Mouse (Mus musculus) intestine, embryonic 15.5 days (tissue): ENCODE data around the gene Spin1. TPM values are rescaled to one million over a fixed set of nuclear protein-coding genes. Genes with fewer than 3 reads are reported as not detected.
A peak's percentile ranks its signal among the peaks of the same experiment; 100 is the strongest.
"Not testable (repeated sequence)": the region's sequence is repeated elsewhere in the genome, so short reads cannot be mapped to it uniquely, and the experiment has no call there.

Experiments used
- ATAC-seq: fragments of 200-750 bp; cut with Nextera tagmentation; 2 replicates; pipeline ENCODE4 v1.8.0; 2017; ENCODE audit warnings: moderate TSS enrichment, moderate library complexity
- H3K27ac ChIP-seq: fragments of 300-500 bp; sonication (generic); 2 replicates; pipeline ENCODE4 v1.5.1; 2015; ENCODE audit warnings: mild to moderate bottlenecking, inconsistent platforms
- H3K27me3 ChIP-seq: fragments of 300-500 bp; sonication (generic); replicated peaks from 2 replicates; pipeline ENCODE4 v1.6.1; 2015; ENCODE audit warnings: inconsistent platforms
- H3K36me3 ChIP-seq: fragments of 300-500 bp; sonication (generic); 2 replicates; pipeline ENCODE4 v1.6.1; 2015; ENCODE audit warnings: inconsistent platforms
- H3K4me1 ChIP-seq: fragments of 300-500 bp; sonication (generic); replicated peaks from 2 replicates; pipeline ENCODE4 v1.6.1; 2015; ENCODE audit warnings: inconsistent platforms
- H3K4me2 ChIP-seq: fragments of 300-500 bp; sonication (generic); replicated peaks from 2 replicates; pipeline ENCODE4 v1.6.1; 2015; ENCODE audit warnings: mild to moderate bottlenecking, inconsistent platforms
- H3K4me3 ChIP-seq: fragments of 300-500 bp; sonication (generic); replicated peaks from 2 replicates; pipeline ENCODE4 v1.5.1; 2015; ENCODE audit warnings: inconsistent platforms
- H3K9ac ChIP-seq: fragments of 300-500 bp; sonication (generic); 2 replicates; pipeline ENCODE4 v1.6.1; 2015; ENCODE audit warnings: inconsistent platforms
- H3K9me3 ChIP-seq: fragments of 300-500 bp; sonication (generic); 2 replicates; pipeline ENCODE4 v1.6.1; 2016; ENCODE audit warnings: inconsistent platforms
- WGBS: fragments of 180-500 bp; shearing (Covaris S2); methylation state at CpG from one replicate; pipeline ENCODE4 v1.1.7; 2015; 5-methylcytosine and 5-hydroxymethylcytosine counted together
- polyA plus RNA-seq: library from polyadenylated mRNA; unstranded; fragments of >200 nt; fragmentation: Nextera tagmentation; extraction: Ambion mirVana; gene quantifications from 2 replicates; pipeline ENCODE4 v1.2.1, GENCODE M21; 2015

Gene Spin1
- polyA plus RNA-seq, 1 experiment from 2014 or later = 68.3 TPM

- peak overlapping the region; percentile 65 for H3K9ac ChIP-seq
- peak overlapping the region; percentile 83 for H3K27ac ChIP-seq
- peak overlapping the region; percentile 84 for H3K4me3 ChIP-seq
- H3K4me1 ChIP-seq = peaks cover 6% of the 10 kb centered on the region; the same call in 1 of the 2 replicates
- peak overlapping the region; percentile 84 for H3K4me2 ChIP-seq
- peak; percentile 24 for ATAC-seq
- 0 out of 2 replicates have a peak, but pooled peaks cover 2% of the 10 kb centered on the region for H3K36me3 ChIP-seq
- H3K27me3 ChIP-seq = no peaks in the 10 kb centered on the region
- H3K9me3 ChIP-seq = no peaks in the 10 kb centered on the region
- WGBS = 4% methylated on average over 26 of the region's 26 CpGs
Measured at GRCm38 (mm10) chr13:51099560-51100232, 984 bp upstream of the Spin1 start.

GRCm38 (mm10) chr13:51101016-51101776, 516 bp downstream of the Spin1 start:
- 0 out of 2 replicates have a peak, but pooled peaks cover 2% of the 10 kb centered on the region for H3K36me3 ChIP-seq
- H3K4me3 ChIP-seq = peak overlapping the region; percentile 84
- peak; percentile 82 for ATAC-seq
- peak overlapping the region; percentile 47 for H3K4me2 ChIP-seq
- H3K9me3 ChIP-seq = no peaks in the 10 kb centered on the region
- peaks cover 6% of the 10 kb centered on the region; the same call in 1 of the 2 replicates for H3K4me1 ChIP-seq
- H3K27me3 ChIP-seq = no peaks in the 10 kb centered on the region
- peak overlapping the region; percentile 88 for H3K9ac ChIP-seq
- WGBS = under 1% methylated on average over 65 of the region's 89 CpGs
- H3K27ac ChIP-seq = peak overlapping the region; percentile 96

GRCm38 (mm10) chr13:51101777-51102132, 1.1 kb downstream of the Spin1 start:
- Histone ChIP-seq H3K9me3 (no peaks in the 10 kb centered on the region; the same call in 1 of the 2 replicates), H3K4me3 (peak overlapping the region; percentile 84), H3K9ac (peak overlapping the region; percentile 88), H3K4me1 (peaks cover 6% of the 10 kb centered on the region; the same call in 1 of the 2 replicates), H3K36me3 (0 out of 2 replicates have a peak, but pooled peaks cover 2% of the 10 kb centered on the region), H3K4me2 (peak overlapping the region; percentile 47), H3K27me3 (no peaks in the 10 kb centered on the region), H3K27ac (peak overlapping the region; percentile 96)
- WGBS = 14% methylated on average over 11 of the region's 11 CpGs
- ATAC-seq = no peak

- Histone ChIP-seq H3K27ac (peak overlapping the region; percentile 1; the same call in 1 of the 2 replicates), H3K9me3 (no peaks in the 10 kb centered on the region; the same call in 1 of the 2 replicates), H3K4me2 (peak overlapping the region; percentile 47), H3K9ac (no peak overlapping the region; the same call in 1 of the 2 replicates), H3K27me3 (no peaks in the 10 kb centered on the region), H3K4me3 (peak overlapping the region; percentile 12; the same call in 1 of the 2 replicates), H3K4me1 (peaks cover 6% of the 10 kb centered on the region; the same call in 1 of the 2 replicates), H3K36me3 (0 out of 2 replicates have a peak, but pooled peaks cover 2% of the 10 kb centered on the region)
- no peak for ATAC-seq
- WGBS = 75% methylated on average over 9 of the region's 9 CpGs
Measured at GRCm38 (mm10) chr13:51103111-51103725, 2.5 kb downstream of the Spin1 start.

GRCm38 (mm10) chr13:51103861-51104650, 3.4 kb downstream of the Spin1 start:
- no peak overlapping the region for H3K4me3 ChIP-seq
- H3K9ac ChIP-seq = no peak overlapping the region
- no peak overlapping the region for H3K27ac ChIP-seq
- WGBS = 95% methylated on average over 9 of the region's 9 CpGs
- H3K36me3 ChIP-seq = 0 out of 2 replicates have a peak, but pooled peaks cover 2% of the 10 kb centered on the region
- no peaks in the 10 kb centered on the region; the same call in 1 of the 2 replicates for H3K9me3 ChIP-seq
- ATAC-seq = no peak
- peaks cover 6% of the 10 kb centered on the region; the same call in 1 of the 2 replicates for H3K4me1 ChIP-seq
- H3K27me3 ChIP-seq = no peaks in the 10 kb centered on the region
- no peak overlapping the region for H3K4me2 ChIP-seq

GRCm38 (mm10) chr13:51105861-51106655, 5.4 kb downstream of the Spin1 start:
- ATAC-seq = no peak
- Histone ChIP-seq H3K36me3 (peaks cover 14% of the 10 kb centered on the region), H3K27ac (no peak overlapping the region), H3K9me3 (no peaks in the 10 kb centered on the region; the same call in 1 of the 2 replicates), H3K4me3 (no peak overlapping the region), H3K4me1 (peaks cover 6% of the 10 kb centered on the region; the same call in 1 of the 2 replicates), H3K27me3 (no peaks in the 10 kb centered on the region), H3K9ac (no peak overlapping the region), H3K4me2 (no peak overlapping the region)
- 96% methylated on average over 3 of the region's 3 CpGs for WGBS

- 85% methylated on average over 4 of the region's 4 CpGs for WGBS
- Histone ChIP-seq H3K4me2 (no peak overlapping the region), H3K9ac (no peak overlapping the region), H3K36me3 (peaks cover 15% of the 10 kb centered on the region), H3K9me3 (no peaks in the 10 kb centered on the region; the same call in 1 of the 2 replicates), H3K27me3 (no peaks in the 10 kb centered on the region), H3K4me1 (peaks cover 6% of the 10 kb centered on the region; the same call in 1 of the 2 replicates), H3K4me3 (no peak overlapping the region), H3K27ac (no peak overlapping the region)
- no peak for ATAC-seq
Measured at GRCm38 (mm10) chr13:51106816-51107215, 6.1 kb downstream of the Spin1 start.

GRCm38 (mm10) chr13:51109517-51109916, 8.8 kb downstream of the Spin1 start:
- ATAC-seq = no peak
- Histone ChIP-seq H3K4me3 (no peak overlapping the region), H3K9me3 (no peaks in the 10 kb centered on the region; the same call in 1 of the 2 replicates), H3K9ac (no peak overlapping the region), H3K36me3 (peaks cover 21% of the 10 kb centered on the region), H3K4me1 (no peaks in the 10 kb centered on the region), H3K27me3 (no peaks in the 10 kb centered on the region), H3K4me2 (no peak overlapping the region), H3K27ac (no peak overlapping the region)
- 85% methylated on average over 2 of the region's 2 CpGs for WGBS

GRCm38 (mm10) chr13:51114398-51114797, 13.7 kb downstream of the Spin1 start:
- peaks cover 21% of the 10 kb centered on the region for H3K36me3 ChIP-seq
- not testable (repeated sequence) for H3K27me3 ChIP-seq, H3K9me3 ChIP-seq, H3K4me2 ChIP-seq, ATAC-seq, H3K27ac ChIP-seq, H3K9ac ChIP-seq, H3K4me1 ChIP-seq, H3K4me3 ChIP-seq
- WGBS = 48% methylated on average over 4 of the region's 4 CpGs

- 0 out of 2 replicates have a peak, but pooled peaks cover 13% of the 10 kb centered on the region for H3K4me1 ChIP-seq
- H3K4me2 ChIP-seq = no peak overlapping the region
- H3K9ac ChIP-seq = no peak overlapping the region
- H3K27ac ChIP-seq = no peak overlapping the region
- no peak; the same call in 1 of the 2 replicates for ATAC-seq
- 71% methylated on average over 3 of the region's 3 CpGs for WGBS
- H3K27me3 ChIP-seq = no peaks in the 10 kb centered on the region
- H3K4me3 ChIP-seq = no peak overlapping the region
- H3K9me3 ChIP-seq = no peaks in the 10 kb centered on the region
- H3K36me3 ChIP-seq = peaks cover 12% of the 10 kb centered on the region
Measured at GRCm38 (mm10) chr13:51115762-51116161, 15.1 kb downstream of the Spin1 start.

GRCm38 (mm10) chr13:51120734-51121133, 20.1 kb downstream of the Spin1 start:
- H3K4me3 ChIP-seq = no peak overlapping the region
- H3K27me3 ChIP-seq = no peaks in the 10 kb centered on the region
- H3K36me3 ChIP-seq = no peaks in the 10 kb centered on the region
- H3K27ac ChIP-seq = peak overlapping the region; percentile 23; the same call in 1 of the 2 replicates
- no peaks in the 10 kb centered on the region for H3K9me3 ChIP-seq
- no peak overlapping the region for H3K9ac ChIP-seq
- 23% methylated on average over 4 of the region's 4 CpGs for WGBS
- no peak overlapping the region for H3K4me2 ChIP-seq
- ATAC-seq = peak; percentile 62; the same call in 1 of the 2 replicates
- peaks cover 29% of the 10 kb centered on the region for H3K4me1 ChIP-seq
